Mouse (Mus musculus) hindbrain, embryonic 14.5 days (tissue): Measurements from ENCODE around the gene Tesk2. TPM values are rescaled to one million over a fixed set of nuclear protein-coding genes. Genes with fewer than 3 reads are reported as not detected.
A peak's percentile ranks its signal among the peaks of the same experiment; 100 is the strongest.
"Not testable (repeated sequence)": the region's sequence is repeated elsewhere in the genome, so short reads cannot be mapped to it uniquely, and the experiment has no call there.

Source experiments
- ATAC-seq: fragments of 200-750 bp; cut with Nextera tagmentation; 2 replicates; pipeline ENCODE4 v1.8.0; 2017; ENCODE audit warnings: moderate number of reproducible peaks, mild to moderate bottlenecking, moderate TSS enrichment, moderate library complexity; ENCODE audit not compliant: low FRiP score
- DNase-seq: peaks from one replicate; pipeline ENCODE4 v3.0.0-alpha.2; 2015; ENCODE audit warnings: low spot score
- H3K27ac ChIP-seq: fragments of 300-500 bp; sonication (generic); 2 replicates; pipeline ENCODE4 v1.5.1; 2014; ENCODE audit warnings: mild to moderate bottlenecking, moderate library complexity
- H3K27me3 ChIP-seq: fragments of 300-500 bp; sonication (generic); 2 replicates; pipeline ENCODE4 v1.6.1; 2014; ENCODE audit warnings: mild to moderate bottlenecking, low read length, mixed read lengths; ENCODE audit not compliant: control insufficient read depth, insufficient read depth
- H3K36me3 ChIP-seq: fragments of 300-500 bp; sonication (generic); replicated peaks from 2 replicates; pipeline ENCODE4 v1.6.1; 2014; ENCODE audit not compliant: control insufficient read depth, insufficient read depth
- H3K4me1 ChIP-seq: fragments of 300-500 bp; sonication (generic); replicated peaks from 2 replicates; pipeline ENCODE4 v1.6.1; 2014; ENCODE audit warnings: antibody characterized with exemption, low read length, mixed read lengths; ENCODE audit not compliant: control insufficient read depth, insufficient read depth
- H3K4me2 ChIP-seq: fragments of 300-500 bp; sonication (generic); replicated peaks from 2 replicates; pipeline ENCODE4 v1.6.1; 2014; ENCODE audit warnings: mild to moderate bottlenecking, moderate library complexity
- H3K4me3 ChIP-seq: fragments of 300-500 bp; sonication (generic); replicated peaks from 2 replicates; pipeline ENCODE4 v1.5.1; 2014; ENCODE audit warnings: mild to moderate bottlenecking, low read length
- H3K9ac ChIP-seq: fragments of 300-500 bp; sonication (generic); 2 replicates; pipeline ENCODE4 v1.6.1; 2014
- H3K9me3 ChIP-seq: fragments of 300-500 bp; sonication (generic); 2 replicates; pipeline ENCODE4 v1.6.1; 2016; ENCODE audit warnings: low read length; ENCODE audit not compliant: control insufficient read depth
- WGBS: fragments of 180-500 bp; shearing (Covaris S2); extraction: QIAGEN DNeasy Blood & Tissue Kit; methylation state at CpG from one replicate; pipeline ENCODE4 v1.1.7; 2014; 5-methylcytosine and 5-hydroxymethylcytosine counted together
- polyA plus RNA-seq: library from polyadenylated mRNA; unstranded; fragments of >200 nt; fragmentation: Nextera tagmentation; extraction: Ambion mirVana; gene quantifications from 2 replicates; pipeline ENCODE4 v1.2.1, GENCODE M21; 2014

Tesk2 gene
- polyA plus RNA-seq, 1 experiment from 2014 or later, result 3.0 TPM

DNA sequence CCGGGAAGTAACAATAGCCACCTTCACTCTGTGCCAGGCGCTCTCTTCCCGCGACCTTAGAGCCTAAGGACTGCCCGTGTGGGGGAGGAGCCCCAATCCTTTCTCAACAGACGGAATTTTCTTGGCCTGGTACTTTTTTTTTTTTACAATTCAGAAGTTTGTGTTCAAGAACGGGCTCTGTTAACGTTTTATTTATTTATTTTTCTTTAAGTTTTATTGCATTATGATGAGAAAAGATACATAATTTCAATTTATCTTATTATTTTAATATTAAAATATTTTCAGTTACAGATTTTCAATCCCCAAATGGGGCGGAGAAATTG, 100.9 kb downstream of the Tesk2 start, which contains the start of gene Hpdl:
Hpdl (minus strand) TSS at position 14 of the 323 bp plus-strand sequence.
- no peak within 1 kb of the TSS for H3K27ac ChIP-seq

DNA sequence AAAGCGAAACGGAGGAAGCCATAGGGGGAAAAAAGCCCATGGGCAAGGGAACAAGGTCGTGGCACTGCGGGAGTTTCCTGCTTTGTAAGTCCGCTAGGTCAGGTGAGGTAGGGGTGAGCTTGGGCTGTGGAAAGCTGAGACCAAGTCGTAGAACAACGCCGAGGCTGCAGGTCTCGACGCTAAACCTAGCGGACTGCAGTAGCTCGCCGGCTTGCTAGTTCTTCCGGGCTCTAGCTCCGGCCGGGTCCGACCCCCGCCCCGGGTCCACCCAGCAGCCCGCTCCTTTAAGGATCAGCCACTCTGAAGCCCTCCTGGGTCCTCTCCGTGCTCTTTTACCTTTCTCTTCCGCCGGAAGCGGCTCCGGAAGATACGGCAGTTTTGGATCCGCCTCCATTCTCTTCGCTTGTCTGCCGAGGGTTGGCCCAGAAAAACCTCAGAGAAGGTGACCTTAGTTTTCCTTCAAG, 103.8 kb downstream of the Tesk2 start:
- H3K36me3 ChIP-seq, result no peaks in the 10 kb centered on the region
- peaks cover 20% of the 10 kb centered on the region for H3K27me3 ChIP-seq
- peak; percentile 56 for ATAC-seq
- H3K4me1 ChIP-seq, result peaks cover 14% of the 10 kb centered on the region
- H3K4me3 ChIP-seq, result peak overlapping the region; percentile 51
- peak overlapping the region; percentile 61 for H3K27ac ChIP-seq
- peak; percentile 74 for DNase-seq
- peak overlapping the region; percentile 75 for H3K9ac ChIP-seq
- no peaks in the 10 kb centered on the region for H3K9me3 ChIP-seq
- peak overlapping the region; percentile 72 for H3K4me2 ChIP-seq
- 1% methylated on average over 29 of the region's 29 CpGs for WGBS

More for the DNA sequence above, 100.9 kb downstream of the Tesk2 start, which contains the start of gene Hpdl:
- Histone ChIP-seq H3K9me3 (no peaks in the 10 kb centered on the region), H3K4me1 (peaks cover 13% of the 10 kb centered on the region), H3K27me3 (peaks cover 24% of the 10 kb centered on the region), H3K4me3 (peak within 1 kb of the TSS; percentile 37), H3K9ac (peak within 1 kb of the TSS; percentile 59), H3K36me3 (0 out of 2 replicates have a peak, but pooled peaks cover 3% of the 10 kb centered on the region), H3K4me2 (peak within 1 kb of the TSS; percentile 87)
- DNase-seq (no peak), ATAC-seq (no peak)
- 12% methylated on average over 9 of the region's 9 CpGs for WGBS

DNA sequence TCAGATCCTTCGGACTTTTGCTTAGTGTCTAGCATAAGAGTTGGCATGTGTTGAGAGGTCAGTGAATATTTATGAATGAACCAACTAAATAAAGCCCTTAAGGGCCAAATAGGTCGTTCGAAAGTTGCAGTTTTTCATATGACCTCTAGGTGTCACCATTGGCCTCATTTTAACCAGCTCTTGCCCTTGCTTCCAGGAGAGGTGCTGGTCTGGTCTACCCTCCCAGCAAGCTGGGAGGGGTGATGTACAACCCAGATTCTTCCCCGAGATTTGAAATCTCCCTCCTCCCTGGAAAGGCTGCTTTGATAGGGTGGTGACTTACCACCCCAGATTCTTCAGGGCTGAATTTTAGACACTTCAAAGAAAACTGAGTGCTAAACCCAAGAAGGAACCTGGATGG, 107.1 kb downstream of the Tesk2 start:
- peak overlapping the region; percentile 12; the same call in 1 of the 2 replicates for H3K9ac ChIP-seq
- H3K27ac ChIP-seq, result no peak overlapping the region
- H3K4me3 ChIP-seq, result no peak overlapping the region
- no peak overlapping the region for H3K4me2 ChIP-seq
- peaks cover 15% of the 10 kb centered on the region for H3K4me1 ChIP-seq
- no peaks in the 10 kb centered on the region for H3K9me3 ChIP-seq
- no peaks in the 10 kb centered on the region for H3K27me3 ChIP-seq
- DNase-seq (peak; percentile 88), ATAC-seq (no peak)
- H3K36me3 ChIP-seq, result no peaks in the 10 kb centered on the region
- WGBS, result under 1% methylated on average over 4 of the region's 4 CpGs

DNA sequence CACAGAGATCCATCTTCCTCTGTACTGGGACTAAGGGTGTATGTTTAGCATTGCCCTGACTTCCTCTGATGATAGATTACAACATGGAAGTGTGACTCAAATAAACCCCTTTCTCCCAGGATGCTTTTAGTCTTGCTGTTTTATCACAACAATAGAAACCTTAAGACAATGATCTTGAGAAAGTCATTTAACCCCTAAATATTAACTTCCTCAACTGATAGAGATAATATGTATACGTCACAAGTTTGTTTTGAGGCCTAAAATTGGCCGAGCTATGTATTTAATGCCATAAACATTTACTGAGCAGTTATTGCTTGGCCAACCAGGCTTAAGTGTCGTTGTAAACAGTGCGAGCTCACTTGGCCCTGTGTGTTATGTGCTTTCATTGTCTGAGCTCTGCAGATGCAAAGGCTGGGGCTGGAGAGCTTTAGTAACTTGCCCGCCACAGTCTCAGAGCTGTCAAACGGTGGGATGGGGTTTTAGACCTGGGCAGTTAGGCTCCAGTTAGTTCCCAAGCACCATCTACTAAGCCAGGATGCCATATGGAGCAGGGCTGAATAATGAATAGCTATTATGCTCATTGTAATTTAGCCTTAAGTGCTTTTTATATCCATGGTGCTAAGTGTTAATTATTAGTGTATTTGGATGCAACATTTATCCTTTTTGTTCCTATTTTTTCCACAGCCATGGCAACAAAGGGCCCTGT, 108.8 kb downstream of the Tesk2 start:
- Histone ChIP-seq H3K9ac (peak overlapping the region; percentile 53), H3K9me3 (no peaks in the 10 kb centered on the region), H3K27me3 (no peaks in the 10 kb centered on the region), H3K4me1 (peaks cover 15% of the 10 kb centered on the region), H3K36me3 (no peaks in the 10 kb centered on the region), H3K27ac (peak overlapping the region; percentile 67), H3K4me3 (no peak overlapping the region), H3K4me2 (no peak overlapping the region)
- DNase-seq (no peak), ATAC-seq (no peak)
- WGBS, result 33% methylated on average over 6 of the region's 6 CpGs

DNA sequence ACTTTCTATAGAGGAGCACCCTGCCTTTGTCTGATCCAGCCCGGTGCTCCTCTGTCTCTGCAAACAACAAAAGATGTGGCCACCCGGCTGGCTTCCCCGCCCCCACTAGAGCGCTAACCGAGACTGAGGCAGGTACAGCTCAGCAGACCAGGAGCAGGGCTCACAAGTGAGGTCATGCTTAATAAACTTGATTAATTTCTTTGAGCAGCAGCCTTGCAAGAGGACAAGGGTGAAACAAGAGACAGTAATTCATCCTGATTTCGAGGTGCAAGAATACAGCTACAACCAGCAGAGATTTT, 109.3 kb downstream of the Tesk2 start:
- peaks cover 14% of the 10 kb centered on the region for H3K4me1 ChIP-seq
- no peaks in the 10 kb centered on the region for H3K36me3 ChIP-seq
- no peak overlapping the region for H3K4me2 ChIP-seq
- no peaks in the 10 kb centered on the region for H3K27me3 ChIP-seq
- H3K9ac ChIP-seq, result peak overlapping the region; percentile 53
- H3K4me3 ChIP-seq, result no peak overlapping the region
- no peaks in the 10 kb centered on the region for H3K9me3 ChIP-seq
- H3K27ac ChIP-seq, result peak overlapping the region; percentile 67
- peak; percentile 45 for DNase-seq
- 8% methylated on average over 6 of the region's 6 CpGs for WGBS
- 0 out of 2 replicates have a peak, but pooled peaks have one; percentile 56 for ATAC-seq

DNA sequence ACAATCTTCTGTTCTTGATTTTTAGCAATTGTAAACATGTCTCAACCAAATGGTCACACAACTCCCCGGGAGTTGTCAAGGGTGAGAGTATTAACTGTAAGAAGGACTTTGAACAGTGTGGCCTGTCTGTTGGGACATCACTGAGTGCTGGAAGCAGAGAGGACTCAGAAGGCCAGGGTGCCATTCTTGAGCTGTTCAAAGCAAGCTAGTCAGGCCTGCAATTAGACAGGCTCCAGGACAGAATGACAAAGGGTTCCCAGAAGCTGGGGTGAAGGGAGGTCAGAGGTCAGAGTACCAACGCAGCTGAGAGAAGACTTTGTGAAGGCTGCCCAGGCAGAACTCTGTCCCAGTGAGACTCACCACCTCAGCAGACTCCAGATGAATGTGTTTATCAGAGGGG, 118.3 kb downstream of the Tesk2 start:
- WGBS, result 18% methylated on average over 2 of the region's 2 CpGs
- no peaks in the 10 kb centered on the region for H3K27me3 ChIP-seq
- H3K9ac ChIP-seq, result no peak overlapping the region
- no peak overlapping the region for H3K27ac ChIP-seq
- no peaks in the 10 kb centered on the region for H3K36me3 ChIP-seq
- H3K4me2 ChIP-seq, result no peak overlapping the region
- H3K4me3 ChIP-seq, result no peak overlapping the region
- ATAC-seq, result no peak
- H3K9me3 ChIP-seq, result no peaks in the 10 kb centered on the region
- DNase-seq, result no peak
- no peaks in the 10 kb centered on the region for H3K4me1 ChIP-seq

DNA sequence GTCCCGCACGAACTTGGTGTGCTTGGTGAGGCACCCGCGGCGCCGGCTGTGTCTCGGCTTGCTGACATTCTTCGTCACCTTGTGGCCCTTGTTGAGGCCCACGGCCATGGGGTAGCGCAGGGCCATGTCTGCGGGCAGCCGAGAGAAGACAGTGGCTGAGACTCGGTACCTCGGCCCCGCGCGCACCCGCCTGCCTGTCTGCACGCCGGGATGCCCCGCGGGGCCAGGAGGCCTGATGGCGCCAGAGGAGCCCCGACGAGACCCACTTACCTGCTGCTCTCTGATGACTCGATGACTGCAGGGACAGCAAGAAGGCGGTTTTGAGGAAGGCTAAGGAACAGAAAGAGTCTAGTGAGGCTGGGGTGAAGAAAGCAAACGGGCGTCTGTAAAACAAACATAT, 119.3 kb downstream of the Tesk2 start:
- H3K27me3 ChIP-seq, H3K4me1 ChIP-seq, H3K9ac ChIP-seq, ATAC-seq, DNase-seq, H3K9me3 ChIP-seq, H3K4me3 ChIP-seq, H3K27ac ChIP-seq, H3K4me2 ChIP-seq, H3K36me3 ChIP-seq: not testable (repeated sequence)
- 38% methylated on average over 19 of the region's 29 CpGs for WGBS

DNA sequence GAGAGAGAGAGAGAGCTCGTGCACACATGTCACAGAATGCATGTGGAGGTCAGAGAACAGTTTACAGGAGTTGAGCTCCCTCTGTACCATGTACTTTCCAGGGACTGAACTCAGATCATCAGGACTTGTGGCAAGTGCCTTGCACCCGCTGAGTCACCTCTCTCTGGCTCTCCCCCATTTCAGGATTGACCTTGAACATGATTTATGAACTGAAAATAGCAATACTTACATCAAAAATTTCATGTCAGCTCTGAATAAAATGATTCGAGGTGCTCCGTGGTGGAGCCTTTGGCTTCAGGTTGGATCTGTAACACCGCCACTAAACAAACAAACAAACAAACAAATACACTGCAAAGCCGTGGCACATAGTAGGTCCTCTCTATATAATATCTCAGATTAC, 120.1 kb downstream of the Tesk2 start:
- Histone ChIP-seq H3K4me3 (no peak overlapping the region), H3K27ac (no peak overlapping the region), H3K9ac (no peak overlapping the region), H3K27me3 (no peaks in the 10 kb centered on the region), H3K4me1 (no peaks in the 10 kb centered on the region), H3K4me2 (no peak overlapping the region), H3K36me3 (no peaks in the 10 kb centered on the region), H3K9me3 (0 out of 2 replicates have a peak, but pooled peaks cover 2% of the 10 kb centered on the region)
- WGBS, result 92% methylated on average over 6 of the region's 6 CpGs
- ATAC-seq (no peak), DNase-seq (no peak)

DNA sequence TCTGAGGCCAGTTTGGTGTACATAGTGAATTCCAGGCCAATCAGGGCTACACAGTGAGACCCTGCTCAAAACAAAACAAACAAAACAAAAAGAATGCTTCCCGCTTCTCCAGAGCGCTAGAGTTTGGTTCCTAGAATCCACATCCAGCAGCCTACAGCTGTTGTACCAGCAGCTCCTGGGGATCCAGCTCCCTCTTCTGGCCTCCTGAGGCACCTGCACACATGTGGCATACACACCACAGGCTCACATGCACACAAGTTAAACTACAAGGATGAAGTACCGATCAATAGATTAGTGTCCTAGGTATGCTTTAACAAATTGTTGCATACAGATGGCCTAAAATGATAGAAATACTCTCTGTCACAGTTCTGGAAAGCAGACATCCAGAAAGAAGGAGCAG, 123.6 kb downstream of the Tesk2 start:
- Histone ChIP-seq H3K4me2 (no peak overlapping the region), H3K9me3 (0 out of 2 replicates have a peak, but pooled peaks cover 2% of the 10 kb centered on the region), H3K36me3 (no peaks in the 10 kb centered on the region), H3K27ac (no peak overlapping the region), H3K9ac (no peak overlapping the region), H3K27me3 (no peaks in the 10 kb centered on the region), H3K4me1 (no peaks in the 10 kb centered on the region), H3K4me3 (no peak overlapping the region)
- WGBS, result 95% methylated on average over 3 of the region's 3 CpGs
- no peak for ATAC-seq
- no peak for DNase-seq
